14 mouse cellular contexts compared by ENCODE assay signal in genomic region chr16:84583773-84584229, GRCm38 (mm10).
DNase-seq lines count a peak whose midpoint lies in the region; ATAC-seq lines count a peak whose summit lies in the region.
"Had no signal": no experiment of that assay in that cellular context is flagged by ENCODE, and none has a peak within 500 bp of the region (broad histone marks: within the 10 kb centered on the region; RNA-seq: fewer than 3 reads in every experiment).

No protein-coding gene starts in this region.

- no peaks in the 10 kb centered on the region for H3K4me1 ChIP-seq in brown adipose tissue, adult 24 weeks (ENCODE audit: control insufficient read depth, insufficient read depth, insufficient read length, low read length)
- H3K4me1 ChIP-seq: forebrain, embryonic 10.5 days; limb, embryonic 13.5 days; midbrain, embryonic 15.5 days; stomach, embryonic 15.5 days had no signal

- peak overlapping the region; percentile 15; the same call in 1 of the 2 replicates for H3K4me3 ChIP-seq in brown adipose tissue, adult 24 weeks (ENCODE audit: insufficient read depth, low read depth, low read length)
- H3K4me3 ChIP-seq: forebrain, embryonic 10.5 days; heart, adult 2 months; limb, embryonic 13.5 days; midbrain, embryonic 15.5 days; stomach, embryonic 15.5 days had no signal

- peak; percentile 67 for ATAC-seq in megakaryocyte-erythroid progenitor cell, adult 5-6 weeks (replicated peaks; ENCODE audit: low FRiP score, low TSS enrichment, poor library complexity, severe bottlenecking)
- ATAC-seq: midbrain, embryonic 15.5 days had no signal

- H3K27ac ChIP-seq in brown adipose tissue, adult 24 weeks (replicated peaks; ENCODE audit: low read depth, low read length) = 0 out of 2 replicates have a peak overlapping the region, but pooled peaks have one; percentile 11
- H3K27ac ChIP-seq: forebrain, embryonic 10.5 days; heart, adult 2 months; limb, embryonic 13.5 days; midbrain, embryonic 15.5 days; stomach, embryonic 15.5 days had no signal

- DNase-seq in lung, postnatal 25 days (ENCODE audit: low spot score) = peak; percentile 35
- DNase-seq in lung, postnatal 10 days = no peak
- peak; percentile 46 to 68 for DNase-seq in thymus, postnatal 36 days
- DNase-seq in neural tube, embryonic 10.5 days (ENCODE audit: extremely low spot score, low spot score) = no peak
- no peak for DNase-seq in kidney, adult 8-10 months
- DNase-seq in urinary bladder, adult 2 months (ENCODE audit: low spot score) = no peak
- DNase-seq: adrenal gland, postnatal 10 days had no signal

Comparison
In these comparisons a context has a peak if more than half of its experiments do, and no peak if none do; other contexts are left out.
1. DNase-seq: peak in lung, postnatal 25 days (single experiment) and thymus, postnatal 36 days (2 of 2); none in lung, postnatal 10 days (single experiment), neural tube, embryonic 10.5 days (single experiment), kidney, adult 8-10 months (0 of 2) and urinary bladder, adult 2 months (single experiment).